Mouse (Mus musculus): ENCODE measurements around the gene Ecm2. TPM values are rescaled to one million over a fixed set of nuclear protein-coding genes. Genes with fewer than 3 reads are reported as not detected.

Ecm2 gene
- total RNA-seq (2021), result 1 to 10 TPM; 6.7 to 6.9 TPM
- long read RNA-seq, experiment 1, partial matches to known transcripts, result 1 of 1 reads
- long read RNA-seq, experiment 1, other reads (novel, unspliced or antisense), result 0 of 1 reads
- long read RNA-seq, experiment 2, partial matches to known transcripts, result 1 of 2 reads
- long read RNA-seq, experiment 2, other reads (novel, unspliced or antisense), result 1 of 2 reads

GRCm38 (mm10) chr13:49504510-49504909 lies at the start of gene Ecm2:
Gene Ecm2, plus strand, starts transcription at chr13:49504810.
- no peak for DNase-seq

GRCm38 (mm10) chr13:49460276-49460675 lies 44.3 kb upstream of the Ecm2 start:
- DNase-seq, result peak; percentile 57 to 67

GRCm38 (mm10) chr13:49460692-49461414 lies 43.8 kb upstream of the Ecm2 start:
- DNase-seq, result peak; percentile 28 to 32

GRCm38 (mm10) chr13:49461458-49462132 lies 43.0 kb upstream of the Ecm2 start:
- DNase-seq, result peak; percentile 35 to 56

- no peak for DNase-seq
Observed at GRCm38 (mm10) chr13:49462921-49463320, 41.7 kb upstream of the Ecm2 start.

DNA sequence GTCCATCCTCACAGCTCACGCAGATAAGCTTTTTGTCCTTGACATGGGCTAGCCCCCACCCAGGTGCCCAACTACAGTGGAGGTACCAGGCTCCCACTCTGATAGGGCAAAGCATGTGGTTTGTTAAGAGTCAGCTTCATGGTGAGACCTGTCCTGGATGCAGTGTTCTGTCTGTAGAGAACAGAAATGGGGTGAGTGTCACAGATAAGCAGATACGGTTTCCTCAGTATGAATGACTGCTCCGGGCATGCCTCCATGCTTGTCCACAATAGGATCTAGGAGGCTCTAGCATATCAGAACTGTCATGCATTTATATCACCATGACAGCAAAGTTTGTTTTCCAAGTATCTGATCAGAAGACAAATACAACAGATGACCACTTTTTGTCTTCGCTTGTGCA lies 38.7 kb upstream of the Ecm2 start:
- no peak for DNase-seq

- DNase-seq, result peak; percentile 54 to 73
Observed at GRCm38 (mm10) chr13:49466393-49467075, 38.1 kb upstream of the Ecm2 start.

- no peak for DNase-seq
Observed at GRCm38 (mm10) chr13:49467585-49467984, 37.0 kb upstream of the Ecm2 start.

- DNase-seq, result no peak
Observed at GRCm38 (mm10) chr13:49469002-49469401, 35.6 kb upstream of the Ecm2 start.

DNA sequence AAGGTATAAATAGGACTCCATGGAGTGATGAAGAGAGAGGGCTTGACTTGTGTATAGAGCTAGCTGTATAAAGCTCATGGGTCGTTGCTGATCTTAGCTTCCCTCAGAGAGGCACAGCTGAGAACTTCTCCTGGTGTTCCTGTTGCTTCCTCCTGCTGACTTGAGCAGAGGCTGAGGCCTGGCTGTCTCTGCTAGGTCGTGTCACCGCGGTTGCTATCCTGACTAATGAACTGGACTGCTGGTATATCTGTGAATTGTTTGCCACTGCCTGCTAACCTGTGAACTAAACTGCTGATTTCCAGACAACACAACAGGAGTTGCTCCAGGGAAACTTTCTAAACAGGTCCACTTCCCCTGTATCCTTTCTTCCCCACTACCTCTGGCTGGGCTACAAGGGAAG lies 34.3 kb upstream of the Ecm2 start:
- no peak for DNase-seq

GRCm38 (mm10) chr13:49470806-49471205 lies 33.8 kb upstream of the Ecm2 start:
- DNase-seq, result peak; percentile 31 to 45

DNA sequence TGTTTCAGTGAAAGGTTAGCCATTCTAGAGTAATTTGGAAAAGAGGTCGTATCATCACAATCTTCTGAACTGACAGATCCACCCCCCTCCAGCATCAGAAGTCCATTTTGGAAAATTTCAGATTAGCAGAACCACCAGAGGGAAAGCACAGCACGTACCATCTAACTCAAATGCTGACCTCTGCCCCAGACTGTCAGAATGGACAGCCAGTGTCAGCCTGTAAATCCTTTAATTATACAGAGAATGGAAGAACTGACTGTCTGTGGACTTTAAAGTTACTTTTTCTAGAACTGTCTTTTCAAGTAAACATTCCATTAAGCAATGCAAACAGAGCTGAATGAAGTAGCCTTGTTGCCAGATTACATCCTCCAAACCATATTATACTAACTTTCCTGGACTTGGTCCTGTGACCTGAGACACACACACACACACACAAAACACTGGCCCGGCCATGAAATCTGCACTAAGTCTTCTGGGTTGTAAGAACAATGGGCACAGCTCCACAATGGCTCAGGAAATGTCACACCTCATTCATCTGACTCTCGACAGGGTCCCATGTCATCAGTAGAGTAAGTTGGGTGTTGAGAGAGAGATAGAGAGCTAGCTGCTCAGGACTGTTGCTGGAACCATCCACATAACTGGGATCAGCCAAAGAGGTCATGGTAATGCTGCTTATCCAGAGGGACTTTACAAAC lies 32.5 kb upstream of the Ecm2 start:
- no peak for DNase-seq

DNA sequence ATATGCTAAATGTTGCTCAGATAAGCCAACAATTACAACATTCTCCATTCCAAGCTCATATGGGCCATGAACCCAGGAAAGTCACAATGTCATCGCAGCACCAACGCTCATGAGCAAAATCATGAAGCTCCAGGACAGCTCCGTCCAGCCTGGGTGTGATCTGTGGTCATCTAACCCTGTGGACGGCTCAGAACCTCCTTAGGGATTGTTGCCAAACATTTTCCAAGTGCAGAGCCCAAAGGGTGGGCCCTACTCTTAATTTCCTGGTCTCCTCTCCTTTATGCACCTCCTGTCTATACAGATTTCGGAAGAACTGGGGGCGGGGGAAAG lies 32.0 kb upstream of the Ecm2 start:
- DNase-seq, result no peak

DNA sequence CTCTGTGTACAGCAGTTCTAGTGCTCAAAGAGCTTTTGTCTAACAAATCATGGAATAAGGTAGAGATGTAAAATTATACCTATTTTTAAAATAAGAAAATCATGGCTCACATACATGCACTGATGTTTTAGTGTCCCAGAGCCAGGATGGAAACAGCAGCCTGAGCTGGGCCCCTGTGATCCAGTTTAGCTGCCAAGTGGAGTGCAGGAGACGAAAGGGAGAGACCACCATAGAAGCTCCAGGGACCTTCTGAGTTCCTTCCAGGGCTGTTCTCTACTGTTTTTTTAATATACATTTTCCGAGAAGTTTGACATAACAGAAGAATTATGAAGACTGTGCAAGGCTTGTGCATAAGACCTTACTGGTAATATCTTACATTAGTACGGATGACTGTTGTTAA lies 26.7 kb upstream of the Ecm2 start:
- DNase-seq, result no peak

- DNase-seq, result no peak
Observed at GRCm38 (mm10) chr13:49478851-49479374, 25.7 kb upstream of the Ecm2 start.

- peak in 1 of 2 experiments; percentile 48 for DNase-seq
Observed at GRCm38 (mm10) chr13:49479399-49479798, 25.2 kb upstream of the Ecm2 start.

DNA sequence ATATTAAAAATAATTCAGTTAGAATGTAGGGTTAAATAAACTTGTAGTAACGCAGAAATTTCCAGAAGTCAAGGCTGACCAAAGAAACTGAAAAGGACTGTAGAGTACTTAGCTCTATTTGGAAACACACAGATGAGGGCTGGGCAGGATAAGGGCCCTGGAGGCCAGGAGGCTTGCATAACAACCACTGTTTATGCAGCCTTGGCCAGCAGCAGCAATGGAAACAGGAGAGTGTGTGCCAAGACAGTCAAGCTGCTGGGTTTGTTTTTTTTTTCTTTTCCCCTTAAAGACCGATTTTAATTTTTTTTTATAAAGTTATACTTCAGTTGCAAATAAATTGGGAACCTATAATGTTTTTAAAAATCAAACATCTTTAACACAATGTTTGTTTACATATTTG lies 24.6 kb upstream of the Ecm2 start:
- DNase-seq, result peak; percentile 84 to 85

- no peak for DNase-seq
Observed at GRCm38 (mm10) chr13:49480551-49480950, 24.1 kb upstream of the Ecm2 start.

GRCm38 (mm10) chr13:49485388-49485787 lies 19.2 kb upstream of the Ecm2 start:
- no peak for DNase-seq

GRCm38 (mm10) chr13:49492376-49493368 lies 11.9 kb upstream of the Ecm2 start, which contains the start of gene Tes3-ps:
Gene Tes3-ps, plus strand, starts transcription at chr13:49493318.
- no peak for DNase-seq

DNA sequence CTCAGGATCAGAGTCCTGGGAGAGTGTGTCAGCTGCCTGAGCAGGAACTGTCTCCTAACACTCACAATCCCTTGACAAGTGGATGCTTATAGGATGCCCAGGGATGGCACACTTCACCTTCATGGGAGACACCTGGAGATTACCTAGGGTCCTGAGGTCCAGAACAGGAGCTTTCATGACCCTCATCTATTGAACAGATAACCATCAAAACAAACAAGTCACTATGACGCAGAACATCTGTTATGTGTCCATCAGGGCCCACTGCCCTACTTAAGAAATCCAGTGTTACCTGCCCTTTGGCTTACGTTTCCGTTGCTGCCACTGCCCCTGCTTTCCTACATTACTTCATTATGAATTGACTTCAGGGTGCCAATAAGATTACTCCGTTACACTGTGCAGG lies 1.2 kb downstream of the Ecm2 start:
- DNase-seq, result no peak

Measured in adrenal gland, postnatal 36 days (tissue).